Mouse (Mus musculus): ENCODE measurements around the gene Scrn3. TPM values are rescaled to one million over a fixed set of nuclear protein-coding genes. Genes with fewer than 3 reads are reported as not detected.

The Scrn3 gene
- polyA plus RNA-seq, 1 experiment = 24.8 TPM

- TF ChIP-seq CTCF (IDR thresholded peaks at IDR 0.05; ENCODE audit: extremely low read depth, insufficient read depth, low read length) = no peak
- no peak for TF ChIP-seq POLR2A (IDR thresholded peaks at IDR 0.05; ENCODE audit: extremely low read depth, insufficient read depth, low read length)
- no peak overlapping the region for H3K4me3 ChIP-seq (ENCODE audit: insufficient read depth, low read length)
- no peaks in the 10 kb centered on the region for H3K4me1 ChIP-seq (ENCODE audit: control insufficient read depth, insufficient read depth, low read length)
- no peak overlapping the region for H3K27ac ChIP-seq (ENCODE audit: insufficient read depth, low read length)
These were observed 51.0 kb downstream of the Scrn3 start for GRCm38 (mm10) chr2:73363448-73363847.

GRCm38 (mm10) chr2:73371530-73372335 is 59.3 kb downstream of the Scrn3 start:
- TF ChIP-seq POLR2A (IDR thresholded peaks at IDR 0.05; ENCODE audit: extremely low read depth, insufficient read depth, low read length) (no peak), CTCF (IDR thresholded peaks at IDR 0.05; ENCODE audit: extremely low read depth, insufficient read depth, low read length) (no peak)
- Histone ChIP-seq H3K4me3 (ENCODE audit: insufficient read depth, low read length) (no peak overlapping the region), H3K27ac (ENCODE audit: insufficient read depth, low read length) (peak overlapping the region; percentile 88; the same call in 1 of the 2 replicates)

GRCm38 (mm10) chr2:73378326-73378725 is 65.9 kb downstream of the Scrn3 start:
- TF ChIP-seq POLR2A (IDR thresholded peaks at IDR 0.05; ENCODE audit: extremely low read depth, insufficient read depth, low read length) (no peak), CTCF (IDR thresholded peaks at IDR 0.05; ENCODE audit: extremely low read depth, insufficient read depth, low read length) (no peak)
- no peak overlapping the region for H3K27ac ChIP-seq (ENCODE audit: insufficient read depth, low read length)
- H3K4me1 ChIP-seq (ENCODE audit: control insufficient read depth, insufficient read depth, low read length) = no peaks in the 10 kb centered on the region; the same call in 1 of the 2 replicates
- no peak overlapping the region for H3K4me3 ChIP-seq (ENCODE audit: insufficient read depth, low read length)

More at GRCm38 (mm10) chr2:73371530-73372335, 59.3 kb downstream of the Scrn3 start:
- peaks cover 3% of the 10 kb centered on the region; the same call in 1 of the 2 replicates for H3K4me1 ChIP-seq (ENCODE audit: control insufficient read depth, insufficient read depth, low read length)

GRCm38 (mm10) chr2:73379656-73380055 is 67.3 kb downstream of the Scrn3 start:
- H3K4me3 ChIP-seq (ENCODE audit: insufficient read depth, low read length) = no peak overlapping the region
- H3K4me1 ChIP-seq (ENCODE audit: control insufficient read depth, insufficient read depth, low read length) = peaks cover 2% of the 10 kb centered on the region; the same call in 1 of the 2 replicates
- no peak overlapping the region for H3K27ac ChIP-seq (ENCODE audit: insufficient read depth, low read length)
- TF ChIP-seq CTCF (IDR thresholded peaks at IDR 0.05; ENCODE audit: extremely low read depth, insufficient read depth, low read length) = no peak
- no peak for TF ChIP-seq POLR2A (IDR thresholded peaks at IDR 0.05; ENCODE audit: extremely low read depth, insufficient read depth, low read length)

GRCm38 (mm10) chr2:73380298-73380975 is 68.0 kb downstream of the Scrn3 start:
- Histone ChIP-seq H3K27ac (ENCODE audit: insufficient read depth, low read length) (no peak overlapping the region), H3K4me3 (ENCODE audit: insufficient read depth, low read length) (no peak overlapping the region), H3K4me1 (ENCODE audit: control insufficient read depth, insufficient read depth, low read length) (peaks cover 2% of the 10 kb centered on the region; the same call in 1 of the 2 replicates)
- TF ChIP-seq CTCF (IDR thresholded peaks at IDR 0.05; ENCODE audit: extremely low read depth, insufficient read depth, low read length) (no peak), POLR2A (IDR thresholded peaks at IDR 0.05; ENCODE audit: extremely low read depth, insufficient read depth, low read length) (no peak)

GRCm38 (mm10) chr2:73385172-73385571 is 72.8 kb downstream of the Scrn3 start:
- TF ChIP-seq POLR2A (IDR thresholded peaks at IDR 0.05; ENCODE audit: extremely low read depth, insufficient read depth, low read length) (no peak), CTCF (IDR thresholded peaks at IDR 0.05; ENCODE audit: extremely low read depth, insufficient read depth, low read length) (no peak)
- peak overlapping the region; percentile 83 for H3K4me3 ChIP-seq (ENCODE audit: insufficient read depth, low read length)
- no peak overlapping the region for H3K27ac ChIP-seq (ENCODE audit: insufficient read depth, low read length)

GRCm38 (mm10) chr2:73385641-73386355 is 73.4 kb downstream of the Scrn3 start:
- TF ChIP-seq POLR2A (IDR thresholded peaks at IDR 0.05; ENCODE audit: extremely low read depth, insufficient read depth, low read length) = no peak
- TF ChIP-seq CTCF (IDR thresholded peaks at IDR 0.05; ENCODE audit: extremely low read depth, insufficient read depth, low read length) = no peak
- peaks cover 2% of the 10 kb centered on the region; the same call in 1 of the 2 replicates for H3K4me1 ChIP-seq (ENCODE audit: control insufficient read depth, insufficient read depth, low read length)
- peak overlapping the region; percentile 83 for H3K4me3 ChIP-seq (ENCODE audit: insufficient read depth, low read length)
- no peak overlapping the region; the same call in 1 of the 2 replicates for H3K27ac ChIP-seq (ENCODE audit: insufficient read depth, low read length)

More at GRCm38 (mm10) chr2:73385172-73385571, 72.8 kb downstream of the Scrn3 start:
- peaks cover 2% of the 10 kb centered on the region; the same call in 1 of the 2 replicates for H3K4me1 ChIP-seq (ENCODE audit: control insufficient read depth, insufficient read depth, low read length)

- peak within 1 kb of the TSS; percentile 83 for H3K4me3 ChIP-seq (ENCODE audit: insufficient read depth, low read length)
- H3K4me1 ChIP-seq (ENCODE audit: control insufficient read depth, insufficient read depth, low read length) = peaks cover 2% of the 10 kb centered on the region; the same call in 1 of the 2 replicates
- peak within 1 kb of the TSS; percentile 66; the same call in 1 of the 2 replicates for H3K27ac ChIP-seq (ENCODE audit: insufficient read depth, low read length)
- TF ChIP-seq CTCF (IDR thresholded peaks at IDR 0.05; ENCODE audit: extremely low read depth, insufficient read depth, low read length) = no peak
- peak; percentile 62; the same call in 1 of the 2 replicates for TF ChIP-seq POLR2A (IDR thresholded peaks at IDR 0.05; ENCODE audit: extremely low read depth, insufficient read depth, low read length)
These were observed 74.1 kb downstream of the Scrn3 start, which contains the start of gene Gpr155 for GRCm38 (mm10) chr2:73386356-73387046. TSS of gene Gpr155 (minus strand) at chr2:73386572.

Other genes with a start within 250 kb of the Scrn3 start
- gene Ola1, start 93.7 kb upstream of the Scrn3 start, polyA plus RNA-seq (2012; rRNA removed) = 69.6 and 70.5 TPM in 2 replicates
- gene Sp9, start 40.7 kb upstream of the Scrn3 start, polyA plus RNA-seq (2012; rRNA removed) = 1.3 and 2.3 TPM in 2 replicates
- gene Cir1, start 100 bp downstream of the Scrn3 start, polyA plus RNA-seq (2012; rRNA removed) = 26.7 and 29.2 TPM in 2 replicates
- 25.9 and 26.6 TPM in 2 replicates for gene Gpr155, start 74.0 kb downstream of the Scrn3 start, polyA plus RNA-seq (2012; rRNA removed)
- gene Wipf1, start 217.1 kb downstream of the Scrn3 start, polyA plus RNA-seq (2012; rRNA removed) = 5.4 and 7.4 TPM in 2 replicates

All from cortical plate, adult 2 months (tissue).